Mouse (Mus musculus) frontal cortex, postnatal 25 days (tissue): ENCODE results near the gene Odf3l1.
A peak's percentile ranks its signal among the peaks of the same experiment; 100 is the strongest.

ENCODE experiments used
- DNase-seq, 2 experiments: peaks; one replicate each; pipeline ENCODE4 v3.0.0; 2022; ENCODE audit warnings: low spot score in 2 of 2

Gene Odf3l1

DNA sequence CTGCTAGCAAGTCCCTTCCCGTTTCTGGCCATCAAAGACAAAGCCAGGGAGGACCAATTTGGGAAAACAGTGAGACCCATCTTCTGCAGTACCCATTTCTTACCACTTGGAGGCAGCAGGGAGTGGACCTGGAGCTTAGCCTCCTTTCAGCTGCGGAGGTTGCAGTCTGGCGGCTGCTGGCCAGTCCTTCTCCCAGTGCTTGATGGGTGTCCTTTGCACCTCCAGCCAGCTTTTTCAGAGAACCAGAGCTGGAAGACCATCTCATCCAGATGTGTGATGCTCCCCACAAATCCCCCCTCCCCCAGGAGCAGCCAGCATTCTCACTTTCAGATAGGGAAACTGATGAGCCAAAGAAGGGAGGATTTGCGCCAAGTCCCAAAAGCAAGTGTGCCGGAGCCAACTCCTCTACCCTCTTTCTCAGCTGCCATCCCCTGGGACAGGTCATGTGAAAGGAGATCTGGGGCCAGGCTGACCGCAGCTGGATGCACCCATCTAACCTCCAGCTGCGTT lies 20.7 kb downstream of the Odf3l1 start:
- peak; percentile 49 to 62 for DNase-seq

GRCm38 (mm10) chr9:56842303-56842719 lies 22.2 kb downstream of the Odf3l1 start:
- DNase-seq: no peak

GRCm38 (mm10) chr9:56841864-56842263 lies 22.6 kb downstream of the Odf3l1 start:
- DNase-seq: no peak

DNA sequence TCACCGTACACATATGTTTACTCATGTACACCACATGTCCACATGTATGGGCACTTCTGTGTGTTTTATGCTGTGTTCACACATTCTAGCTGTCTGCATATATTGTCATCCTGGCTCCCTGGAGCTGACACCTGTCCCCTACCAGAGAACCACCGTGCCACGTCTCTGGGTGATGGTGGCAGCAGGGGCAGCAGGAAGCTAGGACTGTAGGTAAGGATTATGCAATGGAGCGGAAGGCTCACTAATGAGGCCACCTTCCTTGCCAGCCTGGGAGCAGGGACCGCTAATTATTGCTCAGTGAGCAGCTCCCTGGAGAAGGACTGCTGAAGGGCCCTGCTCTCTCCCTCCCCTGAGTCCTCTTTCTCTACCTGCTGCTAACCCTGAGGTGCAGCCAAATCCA lies 23.8 kb downstream of the Odf3l1 start:
- no peak for DNase-seq

- no peak for DNase-seq
Measured at GRCm38 (mm10) chr9:56835152-56835551, 29.3 kb downstream of the Odf3l1 start.

- DNase-seq: no peak
Measured at GRCm38 (mm10) chr9:56832900-56833299, 31.6 kb downstream of the Odf3l1 start.

DNA sequence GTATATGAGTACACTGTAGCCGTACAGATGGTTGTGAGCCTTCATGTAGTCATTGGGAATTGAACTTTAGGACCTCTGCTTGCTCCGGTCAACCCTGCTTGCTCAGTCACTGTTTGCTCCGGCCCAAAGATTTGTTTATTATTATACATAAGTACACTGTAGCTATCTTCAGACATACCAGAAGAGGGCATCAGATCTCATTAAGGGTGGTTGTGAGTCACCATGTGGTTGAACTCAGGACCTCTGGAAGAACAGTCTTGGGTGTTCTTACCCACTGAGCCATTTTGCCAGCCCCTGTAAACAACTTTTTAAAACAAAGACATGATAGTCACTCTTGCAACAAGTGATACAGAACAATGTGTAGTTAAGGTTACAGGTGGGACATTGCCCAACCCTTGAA lies 32.6 kb downstream of the Odf3l1 start:
- DNase-seq: no peak

- DNase-seq: no peak
Measured at GRCm38 (mm10) chr9:56830162-56830561, 34.3 kb downstream of the Odf3l1 start.

DNA sequence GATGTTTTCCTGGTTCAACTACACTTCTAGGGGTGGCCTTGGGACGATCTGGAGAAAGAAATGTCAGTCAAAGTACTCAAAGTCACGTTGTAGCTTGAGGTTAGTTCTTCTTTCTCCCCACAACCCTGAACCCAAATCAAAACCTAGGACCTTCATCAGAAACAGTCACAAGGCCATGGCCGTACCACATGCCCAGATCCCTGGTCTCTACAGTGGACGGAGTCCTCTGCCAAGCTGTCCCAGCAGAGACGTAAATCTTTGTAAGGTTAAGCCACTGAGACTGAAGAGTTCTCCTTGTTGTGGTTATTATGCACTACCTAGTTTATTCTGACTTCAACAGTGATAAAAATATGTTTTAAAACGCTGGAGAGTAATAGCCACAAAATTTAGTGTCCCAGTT lies 35.6 kb downstream of the Odf3l1 start:
- DNase-seq: no peak

GRCm38 (mm10) chr9:56828146-56828545 lies 36.3 kb downstream of the Odf3l1 start:
- DNase-seq: no peak

- DNase-seq: no peak
Measured at GRCm38 (mm10) chr9:56825476-56826213, 38.8 kb downstream of the Odf3l1 start.

GRCm38 (mm10) chr9:56824900-56825299 lies 39.6 kb downstream of the Odf3l1 start:
- no peak for DNase-seq

GRCm38 (mm10) chr9:56810916-56811315 lies 53.6 kb downstream of the Odf3l1 start:
- DNase-seq: no peak

- DNase-seq: no peak
Measured at GRCm38 (mm10) chr9:56807990-56808389, 56.5 kb downstream of the Odf3l1 start.

GRCm38 (mm10) chr9:56803146-56803545 lies 61.3 kb downstream of the Odf3l1 start:
- DNase-seq: no peak
